Mouse (Mus musculus) heart, embryonic 16.5 days (tissue): ENCODE measurements around the gene 2700049A03Rik. TPM values are rescaled to one million over a fixed set of nuclear protein-coding genes. Genes with fewer than 3 reads are reported as not detected.

ENCODE experiments used
- ATAC-seq: fragments of 200-750 bp; cut with Nextera tagmentation; replicated peaks from 2 replicates; pipeline ENCODE4 v1.8.0; 2017; ENCODE audit warnings: moderate number of reproducible peaks; ENCODE audit not compliant: insufficient read depth, low FRiP score; ENCODE audit errors: extremely low read depth
- H3K27ac ChIP-seq: fragments of 300-500 bp; sonication (generic); 2 replicates; pipeline ENCODE4 v1.5.1; 2014; ENCODE audit warnings: mild to moderate bottlenecking, low read length, control low read depth, moderate library complexity
- H3K27me3 ChIP-seq: fragments of 300-500 bp; sonication (generic); 2 replicates; pipeline ENCODE4 v1.6.1; 2014; ENCODE audit warnings: low read length, mixed read lengths; ENCODE audit not compliant: control insufficient read depth, insufficient read depth
- H3K36me3 ChIP-seq: fragments of 300-500 bp; sonication (generic); 2 replicates; pipeline ENCODE4 v1.6.1; 2014; ENCODE audit not compliant: control insufficient read depth, insufficient read depth
- H3K4me1 ChIP-seq: fragments of 300-500 bp; sonication (generic); 2 replicates; pipeline ENCODE4 v1.6.1; 2014; ENCODE audit warnings: low read length, mixed read lengths; ENCODE audit not compliant: control insufficient read depth, insufficient read depth
- H3K4me2 ChIP-seq: fragments of 300-500 bp; sonication (generic); 2 replicates; pipeline ENCODE4 v1.6.1; 2014; ENCODE audit warnings: low read depth, mild to moderate bottlenecking, control low read depth, low read length
- H3K4me3 ChIP-seq: fragments of 300-500 bp; sonication (generic); 2 replicates; pipeline ENCODE4 v1.5.1; 2014; ENCODE audit warnings: mild to moderate bottlenecking, control low read depth, low read length
- H3K9ac ChIP-seq: fragments of 300-500 bp; sonication (generic); 2 replicates; pipeline ENCODE4 v1.6.1; 2014; ENCODE audit warnings: low read length, control low read depth
- H3K9me3 ChIP-seq: fragments of 300-500 bp; sonication (generic); replicated peaks from 2 replicates; pipeline ENCODE4 v1.6.1; 2016; ENCODE audit warnings: low read length; ENCODE audit not compliant: control insufficient read depth
- WGBS: fragments of 180-500 bp; shearing (Covaris S2); extraction: QIAGEN DNeasy Blood & Tissue Kit; methylation state at CpG from one replicate; pipeline ENCODE4 v1.1.7; 2014; 5-methylcytosine and 5-hydroxymethylcytosine counted together
- polyA plus RNA-seq: library from polyadenylated mRNA; unstranded; fragments of >200 nt; fragmentation: Nextera tagmentation; extraction: Ambion mirVana; gene quantifications from 2 replicates; pipeline ENCODE4 v1.2.1, GENCODE M21; 2015

2700049A03Rik gene
- polyA plus RNA-seq, 1 experiment from 2014 or later = 9.1 TPM

GRCm38 (mm10) chr12:71271131-71271530 is 134.5 kb downstream of the 2700049A03Rik start:
- no peak overlapping the region for H3K4me2 ChIP-seq
- no peak for ATAC-seq
- 84% methylated on average over 5 of the region's 5 CpGs for WGBS
- peaks cover 4% of the 10 kb centered on the region; the same call in 1 of the 2 replicates for H3K9me3 ChIP-seq
- H3K4me3 ChIP-seq = no peak overlapping the region
- H3K4me1 ChIP-seq = no peaks in the 10 kb centered on the region
- no peaks in the 10 kb centered on the region for H3K36me3 ChIP-seq
- no peak overlapping the region for H3K9ac ChIP-seq
- H3K27me3 ChIP-seq = no peaks in the 10 kb centered on the region
- no peak overlapping the region for H3K27ac ChIP-seq

- Histone ChIP-seq H3K9me3 (0 out of 2 replicates have a peak, but pooled peaks cover 4% of the 10 kb centered on the region), H3K36me3 (no peaks in the 10 kb centered on the region), H3K4me1 (peaks cover 8% of the 10 kb centered on the region; the same call in 1 of the 2 replicates), H3K4me3 (no peak overlapping the region), H3K27me3 (no peaks in the 10 kb centered on the region), H3K4me2 (no peak overlapping the region), H3K27ac (no peak overlapping the region), H3K9ac (no peak overlapping the region)
- WGBS = 93% methylated on average over 5 of the region's 5 CpGs
- ATAC-seq = no peak
Measured at GRCm38 (mm10) chr12:71274519-71275237, 138.0 kb downstream of the 2700049A03Rik start.

GRCm38 (mm10) chr12:71275906-71276595 is 139.4 kb downstream of the 2700049A03Rik start:
- ATAC-seq = no peak
- Histone ChIP-seq H3K27ac (no peak overlapping the region), H3K36me3 (no peaks in the 10 kb centered on the region), H3K9ac (no peak overlapping the region), H3K4me1 (peaks cover 8% of the 10 kb centered on the region; the same call in 1 of the 2 replicates), H3K4me3 (no peak overlapping the region), H3K9me3 (0 out of 2 replicates have a peak, but pooled peaks cover 4% of the 10 kb centered on the region), H3K4me2 (no peak overlapping the region), H3K27me3 (no peaks in the 10 kb centered on the region)
- WGBS = 64% methylated on average over 8 of the region's 8 CpGs

- no peaks in the 10 kb centered on the region; the same call in 1 of the 2 replicates for H3K9me3 ChIP-seq
- no peaks in the 10 kb centered on the region for H3K36me3 ChIP-seq
- no peak overlapping the region for H3K4me2 ChIP-seq
- WGBS = 65% methylated on average over 12 of the region's 12 CpGs
- ATAC-seq = no peak
- no peak overlapping the region for H3K4me3 ChIP-seq
- no peak overlapping the region for H3K9ac ChIP-seq
- no peaks in the 10 kb centered on the region for H3K27me3 ChIP-seq
- H3K4me1 ChIP-seq = peaks cover 8% of the 10 kb centered on the region; the same call in 1 of the 2 replicates
- no peak overlapping the region for H3K27ac ChIP-seq
Measured at GRCm38 (mm10) chr12:71279521-71280262, 143.0 kb downstream of the 2700049A03Rik start.

GRCm38 (mm10) chr12:71281201-71281768 is 144.6 kb downstream of the 2700049A03Rik start:
- H3K27ac ChIP-seq = no peak overlapping the region
- WGBS = 77% methylated on average over 12 of the region's 12 CpGs
- no peaks in the 10 kb centered on the region for H3K36me3 ChIP-seq
- H3K27me3 ChIP-seq = no peaks in the 10 kb centered on the region
- ATAC-seq = no peak
- H3K4me2 ChIP-seq = no peak overlapping the region
- H3K9ac ChIP-seq = no peak overlapping the region
- H3K9me3 ChIP-seq = no peaks in the 10 kb centered on the region; the same call in 1 of the 2 replicates
- peaks cover 8% of the 10 kb centered on the region; the same call in 1 of the 2 replicates for H3K4me1 ChIP-seq
- no peak overlapping the region for H3K4me3 ChIP-seq

- H3K4me1 ChIP-seq = 0 out of 2 replicates have a peak, but pooled peaks cover 2% of the 10 kb centered on the region
- H3K9me3 ChIP-seq = no peaks in the 10 kb centered on the region; the same call in 1 of the 2 replicates
- H3K9ac ChIP-seq = no peak overlapping the region
- H3K4me2 ChIP-seq = no peak overlapping the region
- H3K27ac ChIP-seq = no peak overlapping the region
- no peak for ATAC-seq
- H3K27me3 ChIP-seq = no peaks in the 10 kb centered on the region
- no peaks in the 10 kb centered on the region for H3K36me3 ChIP-seq
- no peak overlapping the region for H3K4me3 ChIP-seq
Measured at GRCm38 (mm10) chr12:71285399-71285798, 148.8 kb downstream of the 2700049A03Rik start.

GRCm38 (mm10) chr12:71290460-71290859 is 153.8 kb downstream of the 2700049A03Rik start:
- Histone ChIP-seq H3K4me2 (no peak overlapping the region), H3K4me3 (no peak overlapping the region), H3K27ac (no peak overlapping the region), H3K9me3 (no peaks in the 10 kb centered on the region), H3K9ac (no peak overlapping the region), H3K4me1 (peaks cover 6% of the 10 kb centered on the region; the same call in 1 of the 2 replicates), H3K36me3 (no peaks in the 10 kb centered on the region), H3K27me3 (no peaks in the 10 kb centered on the region)
- WGBS = 60% methylated on average over 2 of the region's 2 CpGs
- no peak for ATAC-seq
